Mouse (Mus musculus) right cerebral cortex, postnatal 14 days (tissue): ENCODE data around the gene Pskh1.

Experiments used
- DNase-seq: peaks from one replicate; pipeline ENCODE4 v3.0.0; 2022

The Pskh1 gene

DNA sequence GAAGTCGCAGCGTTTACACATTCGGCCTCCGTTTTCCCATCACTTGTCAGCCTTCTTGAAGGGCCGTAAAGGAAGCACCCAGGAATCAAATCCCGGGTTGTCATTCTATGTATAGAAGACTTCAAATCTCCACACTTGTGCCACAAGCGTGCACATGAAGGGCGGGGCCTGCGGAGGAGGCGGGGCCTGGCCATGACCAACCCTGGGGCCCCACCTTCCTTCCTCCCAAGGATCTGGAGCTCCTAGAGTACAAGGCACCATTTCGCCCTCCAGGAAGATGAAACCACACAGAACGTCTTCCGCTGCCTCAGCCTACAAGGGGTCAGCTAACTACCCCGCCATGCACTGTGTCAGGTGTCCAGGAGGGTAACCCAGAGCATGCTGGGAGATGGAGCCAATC is 60.9 kb downstream of the Pskh1 start:
- no peak for DNase-seq

DNA sequence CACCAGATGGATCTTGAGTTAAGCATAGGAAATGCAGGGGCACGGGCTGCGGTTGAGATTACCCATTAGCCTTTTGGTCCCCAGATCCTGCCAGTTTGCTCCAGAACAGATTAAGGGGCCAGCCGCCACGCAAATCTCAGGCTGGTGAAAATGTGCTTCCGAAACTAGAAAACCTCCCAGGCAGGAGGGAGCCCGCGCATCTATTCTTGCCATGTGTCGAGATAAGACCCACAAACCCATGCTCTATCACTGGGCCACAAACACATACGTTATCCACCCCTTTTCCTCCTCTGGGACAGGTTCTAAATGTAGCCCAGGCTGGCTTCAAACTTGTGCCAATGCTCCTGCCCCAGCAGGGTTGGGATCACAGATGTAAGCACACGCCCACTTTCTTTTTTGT is 61.3 kb downstream of the Pskh1 start:
- DNase-seq = no peak

DNA sequence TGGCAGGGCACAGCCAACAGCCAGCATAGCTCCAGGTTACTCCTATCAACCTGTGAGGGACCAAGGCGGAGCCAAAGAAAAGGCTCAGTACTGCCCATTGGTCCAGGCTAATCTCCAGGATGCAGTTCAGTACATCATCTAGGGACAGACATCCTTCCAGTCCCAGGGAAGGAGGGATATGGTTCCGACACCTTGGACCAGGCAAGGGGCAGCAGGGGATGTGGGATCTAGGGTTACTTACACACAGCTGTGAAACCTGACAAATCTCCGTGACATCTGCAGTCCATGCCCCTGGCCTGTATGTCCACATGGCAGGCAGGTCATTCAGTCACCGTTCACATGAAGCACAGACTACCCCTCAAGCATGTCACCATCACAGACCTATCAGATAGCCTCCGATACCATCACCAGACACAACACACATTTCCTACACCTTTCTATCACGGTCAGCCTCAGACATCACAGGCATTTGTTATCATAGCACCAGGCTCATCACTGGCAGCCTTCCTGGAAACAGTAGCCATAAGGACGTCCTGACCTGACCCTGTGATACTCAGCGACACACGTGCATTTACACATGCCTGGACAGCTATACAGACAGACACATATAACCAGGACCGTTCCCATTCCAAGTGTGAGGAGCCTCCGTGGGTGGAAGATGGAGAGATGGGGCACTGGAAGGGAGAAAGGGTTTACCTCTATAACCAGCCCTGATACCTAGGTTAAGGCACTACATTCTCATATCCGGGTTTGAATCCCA is 64.4 kb downstream of the Pskh1 start:
- DNase-seq = no peak

DNA sequence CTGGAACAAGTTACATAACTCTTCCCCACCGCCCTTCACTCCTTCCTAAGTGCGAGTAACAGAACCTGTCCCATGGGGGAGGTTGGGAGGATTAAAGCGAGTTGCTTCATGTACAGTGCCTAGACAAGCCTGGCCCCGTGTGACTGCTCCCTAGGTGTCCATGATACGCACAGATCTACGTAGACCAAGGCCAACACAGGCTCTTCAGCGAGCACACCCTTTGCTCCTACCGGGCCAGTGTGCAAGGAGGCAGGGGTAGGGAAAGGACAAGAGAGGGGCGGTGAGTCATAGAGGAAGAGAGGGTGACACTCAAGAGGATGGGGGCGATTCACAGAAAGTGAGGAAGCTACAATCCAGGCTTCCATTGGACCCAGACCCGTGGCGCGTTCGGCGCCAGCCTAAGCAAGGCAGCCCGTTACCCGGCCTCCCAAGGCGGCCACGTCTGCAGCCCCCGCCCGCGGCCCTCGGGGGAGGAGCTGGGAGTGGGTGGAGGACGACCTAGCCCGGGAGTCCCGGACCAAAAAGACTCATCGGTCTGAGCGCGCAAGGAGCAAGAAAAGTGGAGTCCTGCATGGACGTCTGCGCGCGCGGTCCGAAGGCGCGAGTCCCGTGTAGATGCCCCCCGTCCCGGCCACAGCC is 65.1 kb downstream of the Pskh1 start:
- peak; percentile 33 for DNase-seq

DNA sequence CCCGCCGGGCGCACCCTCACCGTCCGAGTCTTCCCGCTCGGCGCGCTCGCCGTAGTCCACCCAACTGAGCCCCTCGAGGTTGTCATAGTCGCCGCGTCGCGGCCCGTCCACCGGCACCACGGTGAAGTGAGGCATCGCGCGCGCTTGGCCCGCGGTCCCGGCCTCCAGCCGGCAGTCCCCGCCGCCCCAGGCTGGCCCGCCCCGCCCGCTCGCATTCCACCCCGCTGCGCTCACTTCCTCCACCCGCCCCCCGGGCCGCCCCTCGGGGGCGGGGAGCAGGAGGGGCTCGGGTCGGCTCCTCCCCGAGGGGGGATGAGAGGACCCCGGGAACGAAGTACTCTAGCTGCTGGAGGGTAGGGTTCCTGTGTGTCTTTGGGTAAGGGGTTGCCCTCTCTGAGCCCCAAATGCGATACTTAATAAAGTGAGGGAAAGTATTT is 65.7 kb downstream of the Pskh1 start, which contains the start of gene Slc12a4:
Slc12a4 (minus strand) TSS at position 193 of the 437 bp plus-strand sequence.
- peak; percentile 46 for DNase-seq

DNA sequence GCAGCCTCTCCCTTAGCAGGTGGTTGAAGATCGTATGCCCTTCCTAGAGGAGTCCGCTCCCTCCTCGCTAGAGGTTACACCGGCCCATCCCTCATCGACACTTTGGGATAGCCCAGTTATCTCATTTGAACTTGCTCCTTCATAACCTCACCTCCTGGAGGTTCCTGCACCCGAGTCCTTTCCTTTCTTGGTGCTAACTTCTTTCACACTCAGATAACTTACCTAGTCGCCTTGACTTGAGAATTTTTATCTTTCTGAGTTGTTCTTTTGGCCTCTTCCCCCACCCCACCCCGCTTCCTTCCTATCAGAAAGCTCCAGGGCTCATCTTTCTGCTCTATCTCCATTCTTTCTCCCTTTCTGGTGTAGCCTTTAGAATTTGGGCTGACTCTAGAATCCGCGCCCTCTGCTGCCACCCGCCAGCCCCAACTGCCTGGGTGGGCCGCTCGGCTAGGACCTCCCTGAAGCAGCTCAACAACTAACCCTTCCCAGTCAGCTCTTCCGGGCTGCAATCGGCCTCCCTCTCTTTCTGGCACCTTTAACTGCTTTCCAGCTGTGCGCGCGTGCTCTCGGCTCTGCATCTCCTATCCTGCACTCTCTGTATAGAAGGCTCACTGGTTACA is 66.6 kb downstream of the Pskh1 start:
- no peak for DNase-seq

DNA sequence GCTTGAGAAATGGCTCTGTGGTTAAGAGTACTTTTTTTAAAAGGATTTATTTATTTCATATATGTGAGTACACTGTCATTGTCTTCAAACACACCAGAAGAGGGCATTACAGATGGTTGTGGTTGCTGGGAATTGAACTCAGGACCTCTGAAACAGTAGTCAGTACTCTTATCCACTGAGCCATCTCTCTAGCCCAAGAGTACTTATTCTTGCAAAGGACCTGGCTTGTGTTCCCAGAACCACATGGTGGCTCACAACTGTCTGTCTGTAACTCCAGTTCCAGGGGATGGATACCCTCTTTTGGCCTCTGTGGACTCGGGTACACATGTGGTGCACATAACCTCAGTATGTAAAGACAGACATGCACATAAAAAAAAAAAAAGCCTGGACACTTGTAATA is 69.1 kb downstream of the Pskh1 start:
- DNase-seq = no peak

DNA sequence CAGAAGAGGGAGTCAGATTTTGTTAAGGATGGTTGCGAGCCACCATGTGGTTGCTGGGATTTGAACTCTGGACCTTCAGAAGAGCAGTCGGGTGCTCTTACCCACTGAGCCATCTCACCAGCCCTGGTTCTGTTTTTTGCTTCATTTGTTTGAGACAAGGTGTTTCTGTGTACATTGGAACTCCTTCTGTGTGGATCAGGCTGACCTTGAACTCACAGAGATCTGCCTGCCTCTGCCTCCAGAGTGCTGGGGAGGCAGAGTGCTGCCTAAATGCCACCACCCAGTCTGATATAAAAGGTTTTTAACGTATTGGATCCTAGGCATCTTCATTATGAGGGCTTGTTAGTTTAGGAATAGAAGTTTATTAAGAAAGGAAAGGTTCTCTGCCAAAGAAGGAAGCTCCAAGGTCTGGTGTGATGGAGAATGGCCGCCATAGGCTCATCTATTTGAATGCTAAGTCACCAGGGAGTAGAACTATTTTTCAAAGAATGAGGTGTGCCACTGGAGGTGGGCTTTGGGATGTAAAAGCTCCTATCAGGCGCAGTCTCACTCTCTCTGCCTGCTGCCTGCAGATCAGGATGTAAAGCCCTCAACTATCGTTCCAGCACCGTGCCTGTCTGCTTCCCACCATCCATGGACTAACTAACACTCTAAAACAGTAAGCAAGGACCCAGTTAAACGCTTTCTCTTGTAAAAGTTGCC is 70.9 kb downstream of the Pskh1 start:
- no peak for DNase-seq

DNA sequence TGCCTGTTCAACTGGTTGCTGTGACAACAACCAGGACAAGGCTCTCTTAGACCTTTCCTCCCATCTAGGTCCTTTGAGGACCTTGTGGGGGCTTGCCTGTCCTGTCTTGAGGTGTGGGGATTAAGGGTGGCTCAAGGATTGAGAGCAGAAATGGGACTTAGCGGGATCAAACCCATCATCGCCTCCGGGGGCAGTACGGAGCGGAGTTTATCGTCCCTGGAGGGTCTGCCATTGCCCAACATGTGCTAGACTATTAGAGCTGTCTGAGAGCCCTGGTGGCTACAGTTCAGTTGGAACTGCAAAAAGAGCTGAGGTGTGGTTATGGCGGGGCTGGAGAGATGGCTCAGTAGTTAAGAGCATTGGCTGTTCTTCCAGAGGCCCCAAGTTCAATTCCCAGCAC is 75.1 kb downstream of the Pskh1 start:
- DNase-seq = no peak

DNA sequence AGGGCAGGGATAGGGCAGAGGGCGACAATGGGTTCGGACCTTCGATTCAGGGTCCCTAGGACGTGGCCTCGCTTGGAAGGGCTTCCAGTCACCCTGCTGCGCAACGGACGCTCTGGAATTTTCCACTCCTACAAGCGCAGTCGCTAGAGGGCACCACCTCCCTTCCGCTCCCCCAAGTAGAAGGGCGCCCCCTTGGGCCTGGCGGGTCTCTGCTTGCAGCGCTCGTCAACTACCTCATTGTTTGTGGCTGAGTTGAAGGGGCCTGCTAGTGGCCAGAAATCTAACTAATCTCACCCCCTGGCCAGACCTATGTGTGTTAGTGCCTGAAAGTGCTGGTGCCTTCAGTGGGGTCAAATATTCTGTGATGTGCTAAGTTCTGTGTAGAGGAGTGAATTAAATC is 79.1 kb downstream of the Pskh1 start, which contains the start of gene Dpep3:
Dpep3 (minus strand) TSS at position 105 of the 400 bp plus-strand sequence.
- DNase-seq = no peak

DNA sequence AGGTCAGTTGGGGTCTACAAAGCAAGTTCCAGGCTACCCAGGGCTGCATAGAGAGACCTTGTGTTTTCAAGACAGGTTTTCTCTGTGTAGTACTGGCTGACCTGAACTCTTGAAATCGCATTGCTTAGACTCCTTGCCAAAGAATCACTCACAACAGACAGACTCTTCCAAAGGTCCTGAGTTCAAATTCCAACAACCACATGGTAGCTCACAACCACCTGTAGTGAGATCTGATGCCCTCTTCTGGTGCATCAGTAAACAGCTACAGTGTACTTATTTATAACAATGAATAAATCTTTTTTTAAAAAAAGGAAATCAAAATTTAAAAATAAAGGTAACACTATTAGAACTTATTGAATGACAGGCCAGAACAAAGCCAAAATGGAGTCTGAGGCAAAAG is 80.9 kb downstream of the Pskh1 start:
- DNase-seq = no peak
